Mouse (Mus musculus) stomach, postnatal 0 days (tissue): ENCODE measurements around the gene Srebf1. TPM values are rescaled to one million over a fixed set of nuclear protein-coding genes. Genes with fewer than 3 reads are reported as not detected.

Experiments
- ATAC-seq: fragments of 200-750 bp; cut with Nextera tagmentation; 2 replicates; pipeline ENCODE4 v1.8.0; 2017; ENCODE audit not compliant: low FRiP score, low TSS enrichment
- DNase-seq: peaks from one replicate; pipeline ENCODE4 v3.0.0-alpha.2; 2016; ENCODE audit warnings: low spot score
- H3K27ac ChIP-seq: fragments of 300-500 bp; sonication (generic); replicated peaks from 2 replicates; pipeline ENCODE4 v1.5.1; 2014; ENCODE audit warnings: mild to moderate bottlenecking, control low read depth
- H3K27me3 ChIP-seq: fragments of 300-500 bp; sonication (generic); 2 replicates; pipeline ENCODE4 v1.6.1; 2014; ENCODE audit warnings: low read length; ENCODE audit not compliant: control insufficient read depth, insufficient read depth
- H3K36me3 ChIP-seq: fragments of 300-500 bp; sonication (generic); 2 replicates; pipeline ENCODE4 v1.6.1; 2014; ENCODE audit warnings: low read length, mixed read lengths; ENCODE audit not compliant: control insufficient read depth, insufficient read depth
- H3K4me1 ChIP-seq: fragments of 300-500 bp; sonication (generic); replicated peaks from 2 replicates; pipeline ENCODE4 v1.6.1; 2014; ENCODE audit warnings: antibody characterized with exemption; ENCODE audit not compliant: control insufficient read depth, insufficient read depth
- H3K4me2 ChIP-seq: fragments of 300-500 bp; sonication (generic); replicated peaks from 2 replicates; pipeline ENCODE4 v1.6.1; 2014; ENCODE audit warnings: low read depth, mild to moderate bottlenecking, control low read depth, moderate library complexity
- H3K4me3 ChIP-seq: fragments of 300-500 bp; sonication (generic); 2 replicates; pipeline ENCODE4 v1.5.1; 2014; ENCODE audit warnings: low read depth, low read length, control low read depth
- H3K9ac ChIP-seq: fragments of 300-500 bp; sonication (generic); 2 replicates; pipeline ENCODE4 v1.6.1; 2014; ENCODE audit warnings: mild to moderate bottlenecking, low read length, control low read depth, mixed read lengths
- H3K9me3 ChIP-seq: fragments of 300-500 bp; sonication (generic); 2 replicates; pipeline ENCODE4 v1.6.1; 2016; ENCODE audit warnings: low read length; ENCODE audit not compliant: control insufficient read depth
- CTCF ChIP-seq: IDR thresholded peaks from 2 replicates; pipeline ENCODE4 v1.5.1; 2016; ENCODE audit warnings: antibody characterized with exemption, low read depth, mild to moderate bottlenecking, moderate library complexity
- EP300 ChIP-seq: optimal IDR thresholded peaks from 2 replicates; pipeline ENCODE3; 2016; ENCODE audit warnings: antibody characterized with exemption
- WGBS: fragments of 180-500 bp; shearing (Covaris S2); extraction: QIAGEN DNeasy Blood & Tissue Kit; methylation state at CpG from one replicate; pipeline ENCODE4 v1.1.7; 2014; 5-methylcytosine and 5-hydroxymethylcytosine counted together
- polyA plus RNA-seq: library from polyadenylated mRNA; unstranded; fragments of >200 nt; fragmentation: Nextera tagmentation; extraction: Ambion mirVana; gene quantifications from 2 replicates; pipeline ENCODE4 v1.2.1, GENCODE M21; 2015

The Srebf1 gene
- polyA plus RNA-seq, 1 experiment from 2014 or later, result 44.7 TPM

DNA sequence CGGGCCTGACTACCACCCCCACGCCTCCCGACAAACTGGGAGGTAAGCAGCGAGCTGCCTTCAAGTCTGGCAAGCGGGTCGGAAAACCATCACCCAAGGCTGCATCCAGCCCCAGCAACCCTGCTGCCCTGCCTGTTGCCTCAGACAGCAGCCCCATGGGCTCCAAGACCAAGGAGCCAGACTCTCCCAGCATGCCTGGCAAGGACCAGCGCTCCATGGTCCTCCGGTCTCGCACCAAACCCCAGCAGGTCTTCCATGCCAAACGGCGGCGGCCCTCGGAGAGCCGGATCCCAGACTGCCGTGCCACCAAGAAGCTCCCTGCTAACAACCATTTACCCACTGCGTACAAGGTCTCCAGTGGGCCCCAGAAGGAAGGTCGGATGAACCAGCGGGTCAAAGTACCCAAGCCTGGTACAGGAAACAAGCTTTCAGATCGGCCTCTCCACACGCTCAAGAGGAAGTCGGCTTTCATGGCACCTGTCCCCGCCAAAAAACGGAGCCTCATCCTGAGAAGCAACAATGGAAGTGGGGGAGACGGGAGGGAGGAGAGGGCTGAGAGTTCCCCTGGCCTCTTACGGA lies 34.0 kb downstream of the Srebf1 start:
- Histone ChIP-seq H3K36me3 (peaks cover 34% of the 10 kb centered on the region), H3K27ac (no peak overlapping the region), H3K4me2 (no peak overlapping the region), H3K9me3 (no peaks in the 10 kb centered on the region), H3K9ac (no peak overlapping the region), H3K4me1 (peaks cover 11% of the 10 kb centered on the region; the same call in 1 of the 2 replicates), H3K4me3 (no peak overlapping the region), H3K27me3 (no peaks in the 10 kb centered on the region)
- no peak for DNase-seq
- no peak for ATAC-seq
- WGBS, result 87% methylated on average over 25 of the region's 25 CpGs
- TF ChIP-seq EP300 (no peak), CTCF (no peak)

DNA sequence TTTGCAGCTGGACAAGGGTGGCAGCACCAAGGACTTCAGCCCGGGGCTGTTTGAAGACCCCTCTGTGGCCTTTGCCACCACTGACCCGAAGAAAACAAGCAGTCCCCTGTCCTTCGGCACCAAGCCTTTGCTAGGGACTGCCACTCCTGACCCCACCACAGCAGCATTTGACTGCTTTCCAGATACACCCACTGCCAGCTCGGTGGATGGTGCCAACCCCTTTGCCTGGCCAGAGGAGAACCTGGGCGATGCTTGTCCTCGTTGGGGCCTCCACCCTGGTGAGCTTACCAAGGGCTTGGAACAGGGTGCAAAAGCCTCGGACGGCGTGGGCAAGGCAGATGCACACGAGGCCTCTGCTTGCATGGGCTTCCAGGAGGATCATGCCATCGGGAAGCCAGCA lies 35.3 kb downstream of the Srebf1 start:
- WGBS, result 83% methylated on average over 11 of the region's 11 CpGs
- Histone ChIP-seq H3K36me3 (peaks cover 34% of the 10 kb centered on the region), H3K9me3 (no peaks in the 10 kb centered on the region), H3K4me2 (no peak overlapping the region), H3K4me1 (peaks cover 15% of the 10 kb centered on the region), H3K4me3 (no peak overlapping the region), H3K27me3 (no peaks in the 10 kb centered on the region), H3K9ac (no peak overlapping the region), H3K27ac (no peak overlapping the region)
- no peak for ATAC-seq
- TF ChIP-seq CTCF (no peak), EP300 (no peak)
- no peak for DNase-seq

GRCm38 (mm10) chr11:60185396-60186231 lies 36.8 kb downstream of the Srebf1 start:
- Histone ChIP-seq H3K9ac (no peak overlapping the region), H3K36me3 (peaks cover 34% of the 10 kb centered on the region), H3K27ac (no peak overlapping the region), H3K4me1 (peaks cover 20% of the 10 kb centered on the region), H3K4me3 (no peak overlapping the region), H3K9me3 (no peaks in the 10 kb centered on the region), H3K4me2 (no peak overlapping the region), H3K27me3 (no peaks in the 10 kb centered on the region)
- DNase-seq (no peak), ATAC-seq (no peak)
- TF ChIP-seq EP300 (no peak), CTCF (no peak)
- 63% methylated on average over 20 of the region's 20 CpGs for WGBS

DNA sequence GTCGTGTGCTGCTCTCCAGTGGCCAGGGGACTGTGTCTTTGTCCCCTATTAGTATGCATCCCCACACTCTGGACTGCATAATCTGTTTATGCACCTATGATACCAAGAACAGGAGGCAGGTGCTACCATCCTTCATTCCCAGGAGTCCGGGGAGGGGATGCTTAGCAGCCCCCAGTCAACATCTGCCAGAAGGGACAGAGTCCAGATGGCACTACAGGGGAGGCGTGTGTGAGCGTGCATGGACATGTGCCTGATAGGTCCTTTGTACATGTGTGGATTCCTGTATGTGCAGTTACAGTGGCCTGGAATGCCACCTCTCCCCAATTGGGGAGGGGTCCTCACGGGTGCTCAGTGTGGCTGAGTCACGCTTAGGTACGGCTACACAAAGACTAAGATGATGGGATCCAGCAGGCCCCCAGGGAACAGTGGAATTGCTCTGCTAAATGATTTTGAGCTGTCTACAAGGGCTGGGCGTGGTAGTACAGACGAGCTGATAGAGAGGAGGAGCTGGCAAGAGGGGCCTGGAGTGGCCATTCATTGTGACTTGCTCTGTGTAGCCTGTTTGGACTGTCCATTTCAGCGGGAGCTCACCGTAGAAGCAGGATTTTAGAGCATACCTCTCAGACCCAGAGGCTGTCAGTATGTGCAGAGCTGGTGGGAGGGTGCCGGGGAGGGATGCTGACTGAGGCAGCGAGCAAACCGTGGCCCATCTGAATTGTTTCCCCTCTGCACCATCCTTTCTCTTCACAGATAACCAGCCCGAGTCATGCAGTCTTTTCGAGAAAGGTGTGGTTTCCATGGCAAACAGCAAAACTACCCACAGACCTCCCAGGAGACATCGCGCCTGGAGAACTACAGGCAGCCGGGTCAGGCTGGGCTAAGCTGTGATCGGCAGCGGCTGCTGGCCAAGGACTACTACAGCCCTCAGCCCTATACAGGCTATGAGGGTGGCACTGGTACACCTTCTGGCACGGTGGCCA lies 37.7 kb downstream of the Srebf1 start:
- no peak overlapping the region for H3K9ac ChIP-seq
- no peak overlapping the region for H3K27ac ChIP-seq
- H3K4me1 ChIP-seq, result peaks cover 22% of the 10 kb centered on the region

GRCm38 (mm10) chr11:60182741-60183140 lies 39.6 kb downstream of the Srebf1 start:
- H3K4me1 ChIP-seq, result peaks cover 28% of the 10 kb centered on the region
- H3K4me3 ChIP-seq, result no peak overlapping the region
- DNase-seq (no peak), ATAC-seq (no peak)
- peaks cover 18% of the 10 kb centered on the region for H3K36me3 ChIP-seq
- H3K4me2 ChIP-seq, result no peak overlapping the region
- WGBS, result 30% methylated on average over 2 of the region's 2 CpGs
- H3K9me3 ChIP-seq, result no peaks in the 10 kb centered on the region
- H3K27ac ChIP-seq, result no peak overlapping the region; the same call in 1 of the 2 replicates
- TF ChIP-seq EP300 (no peak), CTCF (no peak)
- H3K27me3 ChIP-seq, result no peaks in the 10 kb centered on the region
- H3K9ac ChIP-seq, result no peak overlapping the region

More for the DNA sequence above, 37.7 kb downstream of the Srebf1 start:
- Histone ChIP-seq H3K36me3 (peaks cover 32% of the 10 kb centered on the region), H3K27me3 (no peaks in the 10 kb centered on the region), H3K9me3 (no peaks in the 10 kb centered on the region), H3K4me3 (no peak overlapping the region), H3K4me2 (no peak overlapping the region)
- ATAC-seq, result no peak
- DNase-seq, result no peak
- TF ChIP-seq CTCF (no peak), EP300 (no peak)
- 43% methylated on average over 22 of the region's 22 CpGs for WGBS
